Mouse (Mus musculus): ENCODE measurements around the gene Pip5k1c.

GRCm38 (mm10) chr10:81302781-81303218 lies 10.0 kb downstream of the Pip5k1c start:
- no peak for TF ChIP-seq GATA1 (IDR thresholded peaks at IDR 0.05; ENCODE audit: borderline replicate concordance, low read length)
- TF ChIP-seq FLI1 (IDR thresholded peaks at IDR 0.05; ENCODE audit: low read length): no peak

Data from megakaryocyte, embryonic 14.5 days (primary cell).